Mouse (Mus musculus) embryonic facial prominence, embryonic 11.5 days (tissue): ENCODE results near the gene Bdh1. TPM values are rescaled to one million over a fixed set of nuclear protein-coding genes. Genes with fewer than 3 reads are reported as not detected.

Experiments used
- ATAC-seq: fragments of 200-750 bp; cut with Nextera tagmentation; replicated peaks from 2 replicates; pipeline ENCODE4 v1.8.0; 2017; ENCODE audit warnings: low read depth; ENCODE audit not compliant: insufficient number of reproducible peaks, low FRiP score, low TSS enrichment
- DNase-seq: peaks from one replicate; pipeline ENCODE4 v3.0.0-alpha.2; 2015; ENCODE audit warnings: low spot score
- H3K27ac ChIP-seq: fragments of 300-500 bp; sonication (generic); replicated peaks from 2 replicates; pipeline ENCODE4 v1.5.1; 2014; ENCODE audit warnings: mild to moderate bottlenecking, low read depth, low read length, control low read depth
- H3K27me3 ChIP-seq: fragments of 300-500 bp; sonication (generic); 2 replicates; pipeline ENCODE4 v1.6.1; 2014; ENCODE audit warnings: mild to moderate bottlenecking, low read length, moderate library complexity, mixed read lengths; ENCODE audit not compliant: control insufficient read depth, insufficient read depth
- H3K36me3 ChIP-seq: fragments of 300-500 bp; sonication (generic); replicated peaks from 2 replicates; pipeline ENCODE4 v1.6.1; 2014; ENCODE audit warnings: low read depth, mild to moderate bottlenecking, low read length, moderate library complexity, mixed read lengths; ENCODE audit not compliant: control insufficient read depth, insufficient read depth
- H3K4me1 ChIP-seq: fragments of 300-500 bp; sonication (generic); 2 replicates; pipeline ENCODE4 v1.6.1; 2014; ENCODE audit warnings: low read length, mixed read lengths; ENCODE audit not compliant: control insufficient read depth, insufficient read depth
- H3K4me2 ChIP-seq: fragments of 300-500 bp; sonication (generic); 2 replicates; pipeline ENCODE4 v1.6.1; 2014; ENCODE audit warnings: low read depth, mild to moderate bottlenecking, control low read depth, low read length, moderate library complexity
- H3K4me3 ChIP-seq: fragments of 300-500 bp; sonication (generic); 2 replicates; pipeline ENCODE4 v1.5.1; 2014; ENCODE audit warnings: low read depth, low read length, control low read depth
- H3K9ac ChIP-seq: fragments of 300-500 bp; sonication (generic); replicated peaks from 2 replicates; pipeline ENCODE4 v1.6.1; 2014; ENCODE audit warnings: mild to moderate bottlenecking, control low read depth, low read length
- H3K9me3 ChIP-seq: fragments of 300-500 bp; sonication (generic); replicated peaks from 2 replicates; pipeline ENCODE4 v1.6.1; 2016; ENCODE audit warnings: mild to moderate bottlenecking, low read length, inconsistent platforms, mixed read lengths; ENCODE audit not compliant: control insufficient read depth
- WGBS: fragments of 180-500 bp; shearing (Covaris S2); extraction: QIAGEN DNeasy Blood & Tissue Kit; methylation state at CpG from one replicate; pipeline ENCODE4 v1.1.7; 2014; 5-methylcytosine and 5-hydroxymethylcytosine counted together
- polyA plus RNA-seq: library from polyadenylated mRNA; unstranded; fragments of >200 nt; fragmentation: Nextera tagmentation; extraction: Ambion mirVana; gene quantifications from 2 replicates; pipeline ENCODE4 v1.2.1, GENCODE M21; 2014

The Bdh1 gene
- polyA plus RNA-seq, 1 experiment from 2014 or later = 18.8 TPM

GRCm38 (mm10) chr16:31405040-31405439, 17.0 kb upstream of the Bdh1 start:
- no peak for ATAC-seq
- H3K27me3 ChIP-seq = no peaks in the 10 kb centered on the region
- 62% methylated on average over 1 of the region's 1 CpGs for WGBS
- H3K4me3 ChIP-seq = no peak overlapping the region
- no peaks in the 10 kb centered on the region for H3K9me3 ChIP-seq
- no peak overlapping the region for H3K9ac ChIP-seq
- H3K4me1 ChIP-seq = no peaks in the 10 kb centered on the region
- DNase-seq = no peak
- no peak overlapping the region for H3K4me2 ChIP-seq
- H3K36me3 ChIP-seq = no peaks in the 10 kb centered on the region
- H3K27ac ChIP-seq = no peak overlapping the region

- no peak for DNase-seq
- no peak overlapping the region for H3K4me3 ChIP-seq
- no peaks in the 10 kb centered on the region for H3K4me1 ChIP-seq
- ATAC-seq = no peak
- H3K4me2 ChIP-seq = no peak overlapping the region
- 73% methylated on average over 3 of the region's 3 CpGs for WGBS
- H3K9me3 ChIP-seq = no peaks in the 10 kb centered on the region
- H3K9ac ChIP-seq = no peak overlapping the region
- H3K27me3 ChIP-seq = no peaks in the 10 kb centered on the region
- no peaks in the 10 kb centered on the region for H3K36me3 ChIP-seq
- H3K27ac ChIP-seq = no peak overlapping the region
Observed at GRCm38 (mm10) chr16:31407872-31408271, 14.2 kb upstream of the Bdh1 start.

- DNase-seq (no peak), ATAC-seq (no peak)
- H3K4me3 ChIP-seq = no peak overlapping the region
- no peaks in the 10 kb centered on the region for H3K36me3 ChIP-seq
- no peak overlapping the region for H3K9ac ChIP-seq
- no peak overlapping the region for H3K4me2 ChIP-seq
- no peak overlapping the region for H3K27ac ChIP-seq
- no peaks in the 10 kb centered on the region for H3K4me1 ChIP-seq
- no peaks in the 10 kb centered on the region for H3K27me3 ChIP-seq
- WGBS = 78% methylated on average over 4 of the region's 4 CpGs
- no peaks in the 10 kb centered on the region for H3K9me3 ChIP-seq
Observed at GRCm38 (mm10) chr16:31410969-31411368, 11.1 kb upstream of the Bdh1 start.

- Histone ChIP-seq H3K36me3 (no peaks in the 10 kb centered on the region), H3K4me3 (no peak overlapping the region), H3K4me1 (no peaks in the 10 kb centered on the region), H3K27me3 (no peaks in the 10 kb centered on the region), H3K9me3 (no peaks in the 10 kb centered on the region), H3K27ac (no peak overlapping the region), H3K9ac (no peak overlapping the region), H3K4me2 (no peak overlapping the region)
- ATAC-seq (no peak), DNase-seq (no peak)
- 86% methylated on average over 14 of the region's 14 CpGs for WGBS
Observed at GRCm38 (mm10) chr16:31412321-31412720, 9.8 kb upstream of the Bdh1 start.

- 65% methylated on average over 3 of the region's 3 CpGs for WGBS
- Histone ChIP-seq H3K9ac (no peak overlapping the region), H3K9me3 (no peaks in the 10 kb centered on the region), H3K4me2 (no peak overlapping the region), H3K36me3 (no peaks in the 10 kb centered on the region), H3K27me3 (no peaks in the 10 kb centered on the region), H3K4me1 (no peaks in the 10 kb centered on the region), H3K27ac (no peak overlapping the region), H3K4me3 (no peak overlapping the region)
- ATAC-seq = no peak
- no peak for DNase-seq
Observed at GRCm38 (mm10) chr16:31413777-31414176, 8.3 kb upstream of the Bdh1 start.

GRCm38 (mm10) chr16:31415885-31416450, 6.1 kb upstream of the Bdh1 start:
- Histone ChIP-seq H3K4me2 (no peak overlapping the region), H3K4me3 (no peak overlapping the region), H3K27ac (no peak overlapping the region), H3K4me1 (no peaks in the 10 kb centered on the region), H3K9me3 (no peaks in the 10 kb centered on the region), H3K27me3 (no peaks in the 10 kb centered on the region), H3K9ac (no peak overlapping the region), H3K36me3 (no peaks in the 10 kb centered on the region)
- DNase-seq = no peak
- 64% methylated on average over 9 of the region's 9 CpGs for WGBS
- ATAC-seq = no peak

GRCm38 (mm10) chr16:31418704-31419103, 3.4 kb upstream of the Bdh1 start:
- Histone ChIP-seq H3K4me1 (no peaks in the 10 kb centered on the region), H3K4me3 (no peak overlapping the region), H3K27me3 (no peaks in the 10 kb centered on the region), H3K36me3 (no peaks in the 10 kb centered on the region), H3K9ac (no peak overlapping the region), H3K9me3 (no peaks in the 10 kb centered on the region), H3K27ac (no peak overlapping the region), H3K4me2 (no peak overlapping the region)
- DNase-seq (no peak), ATAC-seq (no peak)
- 66% methylated on average over 3 of the region's 3 CpGs for WGBS

GRCm38 (mm10) chr16:31419457-31419856, 2.6 kb upstream of the Bdh1 start:
- Histone ChIP-seq H3K36me3 (no peaks in the 10 kb centered on the region), H3K27ac (no peak overlapping the region), H3K9me3 (no peaks in the 10 kb centered on the region), H3K27me3 (no peaks in the 10 kb centered on the region), H3K4me2 (no peak overlapping the region), H3K4me1 (no peaks in the 10 kb centered on the region), H3K4me3 (no peak overlapping the region), H3K9ac (no peak overlapping the region)
- WGBS = 67% methylated on average over 5 of the region's 5 CpGs
- ATAC-seq (no peak), DNase-seq (no peak)
